In the genomic region with DNA sequence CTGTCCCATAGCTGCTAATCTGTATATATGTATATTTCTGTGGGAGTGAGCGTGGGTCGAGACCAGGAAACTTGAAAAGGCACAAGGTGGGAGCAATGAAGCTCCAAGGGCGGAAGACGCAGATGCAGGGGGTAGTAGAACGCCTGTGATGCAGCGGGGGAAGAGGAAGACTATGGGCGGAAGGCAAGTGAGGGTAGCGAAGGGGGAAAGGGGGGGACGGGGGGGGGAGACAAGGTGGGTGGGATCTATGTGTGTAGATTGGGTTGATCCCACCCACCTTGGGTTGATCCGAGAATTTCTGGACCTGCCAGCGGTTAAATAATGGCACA, we compare ENCODE assay signal across 10 mouse cellular contexts. TPM values are rescaled to one million over a fixed set of nuclear protein-coding genes. Genes with fewer than 3 reads are reported as not detected.
DNase-seq lines count a peak whose midpoint lies in the region; ATAC-seq lines count a peak whose summit lies in the region.
"Had no signal": no experiment of that assay in that cellular context is flagged by ENCODE, and none has a peak within 500 bp of the region (broad histone marks: within the 10 kb centered on the region; RNA-seq: fewer than 3 reads in every experiment).

No protein-coding gene starts in this region.

- peak overlapping the region; percentile 66 for H3K4me2 ChIP-seq in heart, embryonic 12.5 days

- H3K27me3 ChIP-seq in heart, embryonic 12.5 days (replicated peaks) = no peaks in the 10 kb centered on the region
- peaks cover 25% of the 10 kb centered on the region for H3K27me3 ChIP-seq in hindbrain, embryonic 10.5 days (ENCODE audit: insufficient read depth, poor library complexity, severe bottlenecking)

- peak overlapping the region; percentile 30; the same call in 1 of the 2 replicates for H3K9ac ChIP-seq in heart, embryonic 12.5 days

- peak overlapping the region; percentile 37 for H3K4me3 ChIP-seq in heart, embryonic 12.5 days
- peak overlapping the region; percentile 41; the same call in 1 of the 2 replicates for H3K4me3 ChIP-seq in hindbrain, embryonic 10.5 days

- no peak for DNase-seq in heart, adult 18-20 months
- no peak for DNase-seq in hindbrain, embryonic 10.5 days (ENCODE audit: low spot score)
- no peak for DNase-seq in embryo, embryonic 11 days
- DNase-seq in gastrocnemius, adult 18-20 months (ENCODE audit: low spot score) = no peak
- DNase-seq: layer of hippocampus, postnatal 36 days had no signal

- H3K4me1 ChIP-seq in heart, embryonic 12.5 days (replicated peaks) = peaks cover 10% of the 10 kb centered on the region
- H3K4me1 ChIP-seq in hindbrain, embryonic 10.5 days (replicated peaks) = peaks cover 19% of the 10 kb centered on the region

- H3K27ac ChIP-seq in heart, embryonic 12.5 days (ENCODE audit: poor library complexity, severe bottlenecking) = peak overlapping the region; percentile 71
- no peak overlapping the region for H3K27ac ChIP-seq in hindbrain, embryonic 10.5 days

- H3K36me3 ChIP-seq in heart, embryonic 12.5 days = no peaks in the 10 kb centered on the region
- H3K36me3 ChIP-seq in hindbrain, embryonic 10.5 days = no peaks in the 10 kb centered on the region

- peaks cover 4% of the 10 kb centered on the region for H3K9me3 ChIP-seq in heart, embryonic 12.5 days (replicated peaks)
- peaks cover 11% of the 10 kb centered on the region; the same call in 1 of the 2 replicates for H3K9me3 ChIP-seq in hindbrain, embryonic 10.5 days

- no peak for ATAC-seq in heart, embryonic 12.5 days (ENCODE audit: insufficient number of reproducible peaks, low FRiP score)
- ATAC-seq in CD4-positive, CD25-positive, alpha-beta regulatory T cell, adult 4 months = peak; percentile 26
- ATAC-seq in megakaryocyte, adult 5-6 weeks (ENCODE audit: poor library complexity, severe bottlenecking) = peak; percentile 27; the same call in 1 of the 2 replicates
- no peak for ATAC-seq in monocyte, adult 5-6 weeks (replicated peaks; ENCODE audit: insufficient number of reproducible peaks, low FRiP score, low TSS enrichment, poor library complexity, severe bottlenecking)

- 28% methylated on average over 11 of the region's 11 CpGs for WGBS in heart, embryonic 12.5 days
- 20% methylated on average over 11 of the region's 11 CpGs for WGBS in hindbrain, embryonic 10.5 days

RNA-seq across cellular contexts. Expression of gene Gm36210, which starts 5.8 kb away (rescaled TPM):
- 0.27 and 0.30 TPM in 2 replicates for polyA plus RNA-seq in heart, embryonic 12.5 days (2016; fragmentation: Nextera tagmentation; extraction: Ambion mirVana)
- not detected for total RNA-seq in heart, adult 18-20 months (2021)
- not detected for polyA plus RNA-seq in CD4-positive, CD25-positive, alpha-beta regulatory T cell, adult 4 months (2017; shearing (Covaris generic))
- not detected in 2 replicates for polyA plus RNA-seq in hindbrain, embryonic 10.5 days (2016; fragmentation: Nextera tagmentation; extraction: Ambion mirVana)
- total RNA-seq in megakaryocyte, adult 5-6 weeks (2015) = not detected in 2 replicates
- not detected in 2 replicates for total RNA-seq in megakaryocyte, adult 5-6 weeks (2017)
- total RNA-seq in gastrocnemius, adult 18-20 months (2021) = under 1 TPM; 0.18 to 0.64 TPM
- total RNA-seq in monocyte, adult 5-6 weeks (2017) = not detected in 3 replicates
- total RNA-seq: adrenal gland, adult 18-20 months had no signal

RNA-seq across cellular contexts. Expression of gene Zfp628, which starts 14.5 kb away (rescaled TPM):
- 2.6 and 2.9 TPM in 2 replicates for polyA plus RNA-seq in heart, embryonic 12.5 days (2016; fragmentation: Nextera tagmentation; extraction: Ambion mirVana)
- total RNA-seq in heart, adult 18-20 months (2021) = 1 to 10 TPM; 5.3 to 6.4 TPM
- polyA plus RNA-seq in CD4-positive, CD25-positive, alpha-beta regulatory T cell, adult 4 months (2017; shearing (Covaris generic)) = 1 to 10 TPM in 1 of 2 experiments, under 1 TPM in 1; 0.99 to 1.5 TPM
- polyA plus RNA-seq in hindbrain, embryonic 10.5 days (2016; fragmentation: Nextera tagmentation; extraction: Ambion mirVana) = 5.3 and 6.5 TPM in 2 replicates
- total RNA-seq in megakaryocyte, adult 5-6 weeks (2015) = 6.7 and 7.3 TPM in 2 replicates
- total RNA-seq in megakaryocyte, adult 5-6 weeks (2017) = 1.9 and 3.0 TPM in 2 replicates
- 1 to 10 TPM; 8.7 to 8.9 TPM for total RNA-seq in gastrocnemius, adult 18-20 months (2021)
- 2.6 to 6.0 TPM (median 5.9 TPM) in 3 replicates for total RNA-seq in monocyte, adult 5-6 weeks (2017)

RNA-seq across cellular contexts. Expression of gene Nat14, which starts 21.3 kb away (rescaled TPM):
- 4.6 and 5.5 TPM in 2 replicates for polyA plus RNA-seq in heart, embryonic 12.5 days (2016; fragmentation: Nextera tagmentation; extraction: Ambion mirVana)
- total RNA-seq in heart, adult 18-20 months (2021) = 1 to 10 TPM; 4.2 to 6.1 TPM
- under 1 TPM in 1 of 2 experiments, not detected in 1; 0.61 TPM for polyA plus RNA-seq in CD4-positive, CD25-positive, alpha-beta regulatory T cell, adult 4 months (2017; shearing (Covaris generic))
- 5.2 and 9.6 TPM in 2 replicates for polyA plus RNA-seq in hindbrain, embryonic 10.5 days (2016; fragmentation: Nextera tagmentation; extraction: Ambion mirVana)
- total RNA-seq in megakaryocyte, adult 5-6 weeks (2015) = 0.13 and 0.82 TPM in 2 replicates
- 0.11 and 1.1 TPM in 2 replicates for total RNA-seq in megakaryocyte, adult 5-6 weeks (2017)
- 1 to 10 TPM; 3.2 to 4.6 TPM for total RNA-seq in gastrocnemius, adult 18-20 months (2021)
- 0.49 TPM in 1 of 3 replicates, not detected in the others for total RNA-seq in monocyte, adult 5-6 weeks (2017)

RNA-seq across cellular contexts. Expression of gene Isoc2a, which starts 23.5 kb away (rescaled TPM):
- polyA plus RNA-seq in heart, embryonic 12.5 days (2016; fragmentation: Nextera tagmentation; extraction: Ambion mirVana) = 0.74 and 1.0 TPM in 2 replicates
- total RNA-seq in heart, adult 18-20 months (2021) = 10 to 100 TPM; 55.3 to 57.3 TPM
- polyA plus RNA-seq in CD4-positive, CD25-positive, alpha-beta regulatory T cell, adult 4 months (2017; shearing (Covaris generic)) = under 1 TPM; 0.35 to 0.47 TPM
- 0.73 and 0.82 TPM in 2 replicates for polyA plus RNA-seq in hindbrain, embryonic 10.5 days (2016; fragmentation: Nextera tagmentation; extraction: Ambion mirVana)
- total RNA-seq in megakaryocyte, adult 5-6 weeks (2015) = 2.3 and 3.0 TPM in 2 replicates
- 5.0 TPM in 2 replicates for total RNA-seq in megakaryocyte, adult 5-6 weeks (2017)
- total RNA-seq in gastrocnemius, adult 18-20 months (2021) = 10 to 100 TPM; 26.9 to 32.6 TPM
- total RNA-seq in monocyte, adult 5-6 weeks (2017) = 4.5 to 8.4 TPM (median 7.9 TPM) in 3 replicates

RNA-seq across cellular contexts. Expression of gene Ssc5d, which starts 25.1 kb away (rescaled TPM):
- 1.5 and 1.7 TPM in 2 replicates for polyA plus RNA-seq in heart, embryonic 12.5 days (2016; fragmentation: Nextera tagmentation; extraction: Ambion mirVana)
- 1 to 10 TPM; 2.0 to 2.4 TPM for total RNA-seq in heart, adult 18-20 months (2021)
- polyA plus RNA-seq in CD4-positive, CD25-positive, alpha-beta regulatory T cell, adult 4 months (2017; shearing (Covaris generic)) = under 1 TPM in 1 of 2 experiments, not detected in 1; 0.12 TPM
- 1.0 and 1.7 TPM in 2 replicates for polyA plus RNA-seq in hindbrain, embryonic 10.5 days (2016; fragmentation: Nextera tagmentation; extraction: Ambion mirVana)
- total RNA-seq in megakaryocyte, adult 5-6 weeks (2015) = not detected in 2 replicates
- 0.04 TPM in 1 of 2 replicates, not detected in the other for total RNA-seq in megakaryocyte, adult 5-6 weeks (2017)
- 1 to 10 TPM; 3.9 to 4.7 TPM for total RNA-seq in gastrocnemius, adult 18-20 months (2021)
- total RNA-seq in monocyte, adult 5-6 weeks (2017) = not detected in 3 replicates

Comparison
In these comparisons a context has a peak if more than half of its experiments do, and no peak if none do; other contexts are left out.
1. ATAC-seq: peak in CD4-positive, CD25-positive, alpha-beta regulatory T cell, adult 4 months (single experiment) and megakaryocyte, adult 5-6 weeks (single experiment); none in heart, embryonic 12.5 days (single experiment) and monocyte, adult 5-6 weeks (single experiment).